Mouse (Mus musculus): ENCODE measurements around the gene Pprc1. TPM values are rescaled to one million over a fixed set of nuclear protein-coding genes. Genes with fewer than 3 reads are reported as not detected.

Pprc1 gene
- 26.2 and 30.3 TPM in 2 replicates for polyA plus RNA-seq (2015; fragmentation: Nextera tagmentation; extraction: Ambion mirVana)

- no peaks in the 10 kb centered on the region for H3K36me3 ChIP-seq (ENCODE audit: control insufficient read depth, insufficient read depth, low read length)
- H3K9me3 ChIP-seq (replicated peaks; ENCODE audit: control insufficient read depth, low read length): no peaks in the 10 kb centered on the region
- ATAC-seq (ENCODE audit: insufficient read depth, low FRiP score): no peak
- under 1% methylated on average over 34 of the region's 34 CpGs for WGBS
- peak within 1 kb of the TSS; percentile 98 for H3K9ac ChIP-seq (ENCODE audit: low read length)
- peaks cover 57% of the 10 kb centered on the region for H3K4me1 ChIP-seq (ENCODE audit: control insufficient read depth, insufficient read depth, low read length)
- H3K27ac ChIP-seq (ENCODE audit: low read length): peak within 1 kb of the TSS; percentile 99
- peak within 1 kb of the TSS; percentile 97 for H3K4me3 ChIP-seq (replicated peaks; ENCODE audit: low read length)
- H3K4me2 ChIP-seq (ENCODE audit: low read depth, low read length): peak within 1 kb of the TSS; percentile 94
- no peaks in the 10 kb centered on the region for H3K27me3 ChIP-seq (ENCODE audit: control insufficient read depth, insufficient read depth, low read length)
These were observed at the start of gene Pprc1 for GRCm38 (mm10) chr19:46044271-46044992. TSS of gene Pprc1 (plus strand) at chr19:46044886.

DNA sequence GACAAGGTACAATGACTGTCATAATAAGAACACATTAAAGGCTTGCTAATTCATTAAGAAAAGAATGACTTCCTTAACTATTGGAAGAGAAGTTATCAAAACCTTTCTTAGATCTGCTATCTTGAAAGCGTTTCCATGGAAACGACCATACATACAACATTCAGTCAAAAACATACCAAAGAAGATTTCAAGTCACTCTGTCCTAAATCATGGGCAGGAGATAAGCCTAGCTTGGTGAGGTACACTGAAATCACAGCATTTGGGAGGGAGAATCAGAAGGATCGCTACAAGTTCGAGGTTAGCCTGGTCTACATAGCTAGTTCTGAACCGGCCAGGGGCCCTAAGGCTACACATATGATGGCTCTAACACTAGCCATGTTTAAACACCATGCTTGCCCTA, 47.3 kb upstream of the Pprc1 start:
- Histone ChIP-seq H3K27me3 (ENCODE audit: control insufficient read depth, insufficient read depth, low read length) (no peaks in the 10 kb centered on the region), H3K4me3 (replicated peaks; ENCODE audit: low read length) (peak overlapping the region; percentile 97), H3K9ac (ENCODE audit: low read length) (peak overlapping the region; percentile 96), H3K9me3 (replicated peaks; ENCODE audit: control insufficient read depth, low read length) (no peaks in the 10 kb centered on the region; the same call in 1 of the 2 replicates), H3K4me1 (ENCODE audit: control insufficient read depth, insufficient read depth, low read length) (peaks cover 6% of the 10 kb centered on the region; the same call in 1 of the 2 replicates), H3K36me3 (ENCODE audit: control insufficient read depth, insufficient read depth, low read length) (peaks cover 3% of the 10 kb centered on the region; the same call in 1 of the 2 replicates), H3K4me2 (ENCODE audit: low read depth, low read length) (peak overlapping the region; percentile 65), H3K27ac (ENCODE audit: low read length) (peak overlapping the region; percentile 92)
- WGBS: 57% methylated on average over 5 of the region's 5 CpGs
- no peak for ATAC-seq (ENCODE audit: insufficient read depth, low FRiP score)

DNA sequence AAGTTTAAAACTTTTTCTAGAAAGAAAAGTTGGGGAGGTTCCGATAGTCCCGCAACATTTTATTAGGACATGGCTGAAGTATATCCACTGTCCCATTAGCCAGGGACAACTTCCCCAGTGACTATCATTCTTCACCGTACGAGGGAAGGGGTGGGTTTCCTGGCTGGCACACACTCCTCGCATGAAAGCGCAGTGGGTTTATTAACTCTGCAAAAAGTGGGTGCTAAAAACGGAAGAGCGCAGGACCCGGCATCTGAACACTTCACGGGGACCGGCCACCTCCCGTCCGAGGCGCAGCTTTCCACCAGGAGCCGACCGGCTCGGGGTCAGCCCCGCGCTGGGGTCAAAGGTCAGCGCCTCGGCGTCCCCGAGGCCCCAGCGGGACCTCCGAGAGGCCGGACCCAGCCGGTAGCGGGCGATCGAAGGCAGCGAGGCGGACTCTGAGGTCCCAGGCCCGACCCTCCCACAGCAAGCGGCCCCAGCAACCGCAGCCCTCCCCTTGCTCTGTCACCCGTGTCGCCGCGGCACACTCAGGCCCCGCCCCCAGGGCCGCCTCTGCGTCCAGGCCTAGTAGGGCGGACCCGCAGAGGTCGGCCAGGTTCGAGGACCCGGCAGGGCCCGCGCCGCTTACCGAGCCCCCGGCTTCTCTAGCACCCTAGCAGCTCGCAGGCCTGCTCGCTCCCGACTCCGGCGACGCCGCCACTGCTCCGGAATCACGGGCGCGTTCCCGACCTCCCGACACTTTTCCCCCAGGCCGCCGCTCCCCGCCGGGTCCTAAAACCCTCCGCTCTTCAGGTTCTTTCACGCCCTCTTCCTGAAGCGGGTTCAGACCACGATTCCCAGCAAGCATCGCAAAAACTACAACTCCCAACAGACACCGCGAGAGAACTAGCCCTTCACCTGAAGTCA, 46.6 kb upstream of the Pprc1 start, which contains the start of gene Armh3:
Gene Armh3, minus strand, starts transcription at position 704 of the 909 bp plus-strand sequence.
- H3K4me3 ChIP-seq (replicated peaks; ENCODE audit: low read length): peak within 1 kb of the TSS; percentile 97
- peak within 1 kb of the TSS; percentile 65 for H3K4me2 ChIP-seq (ENCODE audit: low read depth, low read length)
- H3K9me3 ChIP-seq (replicated peaks; ENCODE audit: control insufficient read depth, low read length): no peaks in the 10 kb centered on the region; the same call in 1 of the 2 replicates
- peaks cover 6% of the 10 kb centered on the region; the same call in 1 of the 2 replicates for H3K4me1 ChIP-seq (ENCODE audit: control insufficient read depth, insufficient read depth, low read length)
- peak within 1 kb of the TSS; percentile 92 for H3K27ac ChIP-seq (ENCODE audit: low read length)
- under 1% methylated on average over 70 of the region's 76 CpGs for WGBS
- H3K9ac ChIP-seq (ENCODE audit: low read length): peak within 1 kb of the TSS; percentile 96
- H3K27me3 ChIP-seq (ENCODE audit: control insufficient read depth, insufficient read depth, low read length): no peaks in the 10 kb centered on the region
- H3K36me3 ChIP-seq (ENCODE audit: control insufficient read depth, insufficient read depth, low read length): peaks cover 3% of the 10 kb centered on the region; the same call in 1 of the 2 replicates
- peak; percentile 95 for ATAC-seq (ENCODE audit: insufficient read depth, low FRiP score)

DNA sequence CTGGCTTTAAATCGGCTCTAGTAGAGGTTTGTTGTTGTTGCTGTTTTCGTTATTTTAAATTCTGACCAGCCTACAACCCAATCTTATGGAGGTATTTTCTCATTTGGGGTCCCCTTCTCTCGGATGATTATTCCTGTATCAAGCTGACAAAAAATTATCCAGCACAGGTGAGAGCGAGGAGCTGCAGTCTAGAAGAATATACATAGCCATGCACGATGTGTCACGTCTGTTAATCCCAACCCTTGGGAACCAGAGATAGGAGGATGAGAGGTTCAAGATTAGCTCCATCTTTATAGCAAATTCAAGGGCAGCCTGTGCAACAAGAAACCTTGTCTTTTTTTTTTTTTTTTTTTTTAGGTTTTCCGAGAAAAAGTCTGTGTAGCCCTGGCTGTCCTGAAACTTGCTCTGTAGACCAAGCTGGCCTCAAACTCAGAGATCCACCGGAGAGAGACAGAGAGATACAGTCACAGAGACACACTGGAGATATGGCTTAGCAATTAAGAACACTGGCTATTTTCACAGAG, 45.9 kb upstream of the Pprc1 start:
- WGBS: 11% methylated on average over 8 of the region's 8 CpGs
- Histone ChIP-seq H3K9ac (ENCODE audit: low read length) (peak overlapping the region; percentile 96; the same call in 1 of the 2 replicates), H3K4me2 (ENCODE audit: low read depth, low read length) (peak overlapping the region; percentile 55), H3K4me1 (ENCODE audit: control insufficient read depth, insufficient read depth, low read length) (peaks cover 6% of the 10 kb centered on the region; the same call in 1 of the 2 replicates), H3K9me3 (replicated peaks; ENCODE audit: control insufficient read depth, low read length) (no peaks in the 10 kb centered on the region; the same call in 1 of the 2 replicates), H3K4me3 (replicated peaks; ENCODE audit: low read length) (peak overlapping the region; percentile 97), H3K27me3 (ENCODE audit: control insufficient read depth, insufficient read depth, low read length) (no peaks in the 10 kb centered on the region), H3K36me3 (ENCODE audit: control insufficient read depth, insufficient read depth, low read length) (peaks cover 3% of the 10 kb centered on the region; the same call in 1 of the 2 replicates), H3K27ac (ENCODE audit: low read length) (no peak overlapping the region)
- ATAC-seq (ENCODE audit: insufficient read depth, low FRiP score): no peak

- Histone ChIP-seq H3K9me3 (replicated peaks; ENCODE audit: control insufficient read depth, low read length) (no peaks in the 10 kb centered on the region; the same call in 1 of the 2 replicates), H3K9ac (ENCODE audit: low read length) (no peak overlapping the region), H3K27me3 (ENCODE audit: control insufficient read depth, insufficient read depth, low read length) (no peaks in the 10 kb centered on the region), H3K4me1 (ENCODE audit: control insufficient read depth, insufficient read depth, low read length) (peaks cover 11% of the 10 kb centered on the region), H3K36me3 (ENCODE audit: control insufficient read depth, insufficient read depth, low read length) (peaks cover 2% of the 10 kb centered on the region; the same call in 1 of the 2 replicates), H3K4me3 (replicated peaks; ENCODE audit: low read length) (no peak overlapping the region), H3K4me2 (ENCODE audit: low read depth, low read length) (no peak overlapping the region), H3K27ac (ENCODE audit: low read length) (no peak overlapping the region)
- no peak for ATAC-seq (ENCODE audit: insufficient read depth, low FRiP score)
- 48% methylated on average over 1 of the region's 1 CpGs for WGBS
These were observed 45.3 kb upstream of the Pprc1 start for GRCm38 (mm10) chr19:45999378-45999777.

DNA sequence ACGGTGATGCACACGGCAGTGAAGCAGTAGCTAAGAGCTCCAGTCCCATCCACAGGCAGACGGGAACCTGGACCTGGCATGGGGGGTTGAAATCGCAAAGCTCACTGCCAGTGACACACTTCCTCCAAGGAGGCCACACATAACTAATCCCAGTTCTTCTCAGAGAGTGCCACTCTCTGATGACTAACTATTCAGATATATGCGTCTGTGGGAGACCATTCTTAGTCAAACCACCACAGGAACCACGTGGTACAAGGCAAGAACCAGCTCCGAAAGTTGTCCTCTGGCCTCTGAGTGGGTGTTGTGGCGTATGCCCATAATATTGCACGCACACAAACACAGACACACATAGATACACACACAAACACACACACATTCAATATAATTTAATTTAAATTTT, 42.4 kb upstream of the Pprc1 start:
- no peak for ATAC-seq (ENCODE audit: insufficient read depth, low FRiP score)
- H3K36me3 ChIP-seq (ENCODE audit: control insufficient read depth, insufficient read depth, low read length): no peaks in the 10 kb centered on the region
- no peaks in the 10 kb centered on the region for H3K9me3 ChIP-seq (replicated peaks; ENCODE audit: control insufficient read depth, low read length)
- no peak overlapping the region for H3K4me2 ChIP-seq (ENCODE audit: low read depth, low read length)
- H3K4me1 ChIP-seq (ENCODE audit: control insufficient read depth, insufficient read depth, low read length): peaks cover 14% of the 10 kb centered on the region
- WGBS: 80% methylated on average over 9 of the region's 9 CpGs
- no peak overlapping the region for H3K4me3 ChIP-seq (replicated peaks; ENCODE audit: low read length)
- H3K27me3 ChIP-seq (ENCODE audit: control insufficient read depth, insufficient read depth, low read length): no peaks in the 10 kb centered on the region
- H3K9ac ChIP-seq (ENCODE audit: low read length): no peak overlapping the region
- H3K27ac ChIP-seq (ENCODE audit: low read length): no peak overlapping the region

- peak within 1 kb of the TSS; percentile 66 for H3K4me3 ChIP-seq (replicated peaks; ENCODE audit: low read length)
- 0 out of 2 replicates have a peak within 1 kb of the TSS, but pooled peaks have one; percentile 1 for H3K27ac ChIP-seq (ENCODE audit: low read length)
- WGBS: 2% methylated on average over 70 of the region's 70 CpGs
These were observed 41.1 kb upstream of the Pprc1 start, which contains the start of gene Hps6 for GRCm38 (mm10) chr19:46003371-46004226. TSS of gene Hps6 (plus strand) at chr19:46003508.

More at GRCm38 (mm10) chr19:46003371-46004226, 41.1 kb upstream of the Pprc1 start, which contains the start of gene Hps6:
- Histone ChIP-seq H3K9ac (ENCODE audit: low read length) (peak within 1 kb of the TSS; percentile 77), H3K36me3 (ENCODE audit: control insufficient read depth, insufficient read depth, low read length) (no peaks in the 10 kb centered on the region), H3K27me3 (ENCODE audit: control insufficient read depth, insufficient read depth, low read length) (no peaks in the 10 kb centered on the region), H3K9me3 (replicated peaks; ENCODE audit: control insufficient read depth, low read length) (no peaks in the 10 kb centered on the region), H3K4me2 (ENCODE audit: low read depth, low read length) (peak within 1 kb of the TSS; percentile 85), H3K4me1 (ENCODE audit: control insufficient read depth, insufficient read depth, low read length) (peaks cover 12% of the 10 kb centered on the region; the same call in 1 of the 2 replicates)
- ATAC-seq (ENCODE audit: insufficient read depth, low FRiP score): peak; percentile 90
